Mouse (Mus musculus): ENCODE measurements around the gene Aoah. TPM values are rescaled to one million over a fixed set of nuclear protein-coding genes. Genes with fewer than 3 reads are reported as not detected.

Gene Aoah
- 0.21 TPM for polyA plus RNA-seq (2017; shearing (Covaris generic))

GRCm38 (mm10) chr13:20793901-20794300 lies at the start of gene Aoah:
Gene Aoah, plus strand, starts transcription at chr13:20794113.

DNA sequence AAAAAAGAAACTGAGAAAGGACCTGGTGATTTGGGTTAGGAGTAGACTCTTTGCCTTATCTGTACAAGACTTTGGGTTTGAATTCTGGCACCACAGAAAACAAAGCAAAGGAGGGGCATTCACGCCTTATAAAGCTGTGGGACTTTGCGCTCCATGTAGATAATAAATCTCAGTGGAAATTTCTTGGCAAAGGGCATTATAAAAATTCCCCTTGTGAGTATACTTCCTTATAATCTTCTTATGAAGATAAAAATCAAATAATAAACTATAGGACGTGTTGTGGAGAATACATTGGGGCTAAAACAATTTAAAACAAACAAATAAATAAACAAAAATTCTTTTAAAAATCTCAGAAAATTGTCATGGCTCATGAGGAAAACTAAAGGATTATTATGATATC lies 280.9 kb downstream of the Aoah start, which contains the start of gene Olfr1370:
Gene Olfr1370 (minus strand): TSS at position 101 of the 400 bp plus-strand sequence.

